Mouse (Mus musculus) midbrain, embryonic 14.5 days (tissue): ENCODE measurements around the gene Smim20. TPM values are rescaled to one million over a fixed set of nuclear protein-coding genes. Genes with fewer than 3 reads are reported as not detected.

Source experiments
- ATAC-seq: fragments of 200-750 bp; cut with Nextera tagmentation; 2 replicates; pipeline ENCODE4 v1.8.0; 2017; ENCODE audit warnings: moderate number of reproducible peaks, moderate library complexity; ENCODE audit not compliant: low FRiP score, low TSS enrichment
- DNase-seq: peaks from one replicate; pipeline ENCODE4 v3.0.0-alpha.2; 2015
- H3K27ac ChIP-seq: fragments of 300-500 bp; sonication (generic); replicated peaks from 2 replicates; pipeline ENCODE4 v1.5.1; 2014; ENCODE audit warnings: mild to moderate bottlenecking, low read depth, low read length, moderate library complexity
- H3K27me3 ChIP-seq: fragments of 300-500 bp; sonication (generic); 2 replicates; pipeline ENCODE4 v1.6.1; 2014; ENCODE audit warnings: low read length, control low read depth, mixed read lengths; ENCODE audit not compliant: control insufficient read depth, insufficient read depth
- H3K36me3 ChIP-seq: fragments of 300-500 bp; sonication (generic); 2 replicates; pipeline ENCODE4 v1.6.1; 2014; ENCODE audit warnings: low read length, control low read depth; ENCODE audit not compliant: control insufficient read depth, insufficient read depth
- H3K4me1 ChIP-seq: fragments of 300-500 bp; sonication (generic); 2 replicates; pipeline ENCODE4 v1.6.1; 2014; ENCODE audit warnings: mild to moderate bottlenecking, antibody characterized with exemption, low read length, control low read depth; ENCODE audit not compliant: control insufficient read depth, insufficient read depth
- H3K4me2 ChIP-seq: fragments of 300-500 bp; sonication (generic); 2 replicates; pipeline ENCODE4 v1.6.1; 2014; ENCODE audit warnings: mild to moderate bottlenecking, low read length, moderate library complexity
- H3K4me3 ChIP-seq: fragments of 300-500 bp; sonication (generic); replicated peaks from 2 replicates; pipeline ENCODE4 v1.5.1; 2014; ENCODE audit warnings: low read depth, low read length
- H3K9ac ChIP-seq: fragments of 300-500 bp; sonication (generic); replicated peaks from 2 replicates; pipeline ENCODE4 v1.6.1; 2014; ENCODE audit warnings: mild to moderate bottlenecking, low read length, moderate library complexity
- H3K9me3 ChIP-seq: fragments of 300-500 bp; sonication (generic); 2 replicates; pipeline ENCODE4 v1.6.1; 2016; ENCODE audit warnings: low read length, control low read depth, mixed read lengths; ENCODE audit not compliant: control insufficient read depth
- WGBS: fragments of 180-500 bp; shearing (Covaris S2); extraction: QIAGEN DNeasy Blood & Tissue Kit; methylation state at CpG from one replicate; pipeline ENCODE4 v1.1.7; 2014; 5-methylcytosine and 5-hydroxymethylcytosine counted together
- polyA plus RNA-seq: library from polyadenylated mRNA; unstranded; fragments of >200 nt; fragmentation: Nextera tagmentation; extraction: Ambion mirVana; gene quantifications from 2 replicates; pipeline ENCODE4 v1.2.1, GENCODE M21; 2014

The Smim20 gene
- 91.5 and 93.7 TPM in 2 replicates for polyA plus RNA-seq

DNA sequence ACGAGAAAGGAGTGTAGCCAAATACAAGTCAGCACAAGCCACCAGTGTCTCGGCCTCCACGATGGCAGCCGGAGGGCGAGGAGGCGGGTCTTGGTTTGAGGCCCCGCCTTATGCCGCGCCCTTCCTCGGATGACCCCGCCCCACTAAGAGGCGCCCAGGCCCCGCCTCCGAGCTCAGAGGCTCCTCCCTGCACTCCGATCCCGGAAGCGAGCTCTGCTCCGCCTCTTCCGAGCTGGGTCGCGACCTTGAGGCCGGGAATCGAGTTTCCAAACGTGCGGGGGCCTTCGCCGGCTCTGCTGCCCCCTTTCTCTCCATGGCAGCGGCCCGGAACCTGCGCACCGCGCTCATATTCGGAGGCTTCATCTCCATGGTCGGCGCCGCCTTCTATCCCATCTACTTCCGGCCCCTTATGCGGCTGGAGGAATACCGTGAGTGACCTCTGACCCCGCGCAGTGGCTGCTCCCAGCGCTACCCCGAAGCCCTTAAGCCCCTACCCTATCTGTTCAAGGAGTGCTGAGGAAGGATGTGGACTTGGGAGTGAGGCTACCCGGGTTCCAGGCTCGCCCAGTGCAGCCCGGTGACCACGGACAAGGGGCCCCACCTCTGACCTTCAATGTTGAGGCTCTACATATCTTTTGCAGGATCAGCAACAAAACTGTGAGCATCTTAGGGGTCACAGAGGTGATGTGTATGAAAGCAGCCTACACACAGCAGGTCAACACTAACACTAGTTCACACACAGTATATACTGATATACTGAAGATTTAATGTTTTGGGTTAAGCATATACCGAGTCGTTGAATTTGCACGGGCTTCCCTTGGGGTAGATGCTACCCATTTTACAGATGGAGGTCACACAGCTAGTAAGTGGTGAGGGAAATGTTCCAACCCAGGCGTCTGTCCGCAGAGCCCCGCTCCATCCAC lies at the start of gene Smim20:
Gene Smim20, plus strand, starts transcription at position 153 of the 923 bp plus-strand sequence.
- ATAC-seq = peak; percentile 93
- H3K9me3 ChIP-seq = no peaks in the 10 kb centered on the region
- WGBS = 13% methylated on average over 49 of the region's 53 CpGs
- H3K27me3 ChIP-seq = no peaks in the 10 kb centered on the region
- peak within 1 kb of the TSS; percentile 67 for H3K27ac ChIP-seq
- H3K36me3 ChIP-seq = no peaks in the 10 kb centered on the region
- peak within 1 kb of the TSS; percentile 56 for H3K4me3 ChIP-seq
- H3K4me1 ChIP-seq = peaks cover 6% of the 10 kb centered on the region; the same call in 1 of the 2 replicates
- peak within 1 kb of the TSS; percentile 60 for H3K9ac ChIP-seq
- DNase-seq = peak; percentile 90
- H3K4me2 ChIP-seq = peak within 1 kb of the TSS; percentile 80

DNA sequence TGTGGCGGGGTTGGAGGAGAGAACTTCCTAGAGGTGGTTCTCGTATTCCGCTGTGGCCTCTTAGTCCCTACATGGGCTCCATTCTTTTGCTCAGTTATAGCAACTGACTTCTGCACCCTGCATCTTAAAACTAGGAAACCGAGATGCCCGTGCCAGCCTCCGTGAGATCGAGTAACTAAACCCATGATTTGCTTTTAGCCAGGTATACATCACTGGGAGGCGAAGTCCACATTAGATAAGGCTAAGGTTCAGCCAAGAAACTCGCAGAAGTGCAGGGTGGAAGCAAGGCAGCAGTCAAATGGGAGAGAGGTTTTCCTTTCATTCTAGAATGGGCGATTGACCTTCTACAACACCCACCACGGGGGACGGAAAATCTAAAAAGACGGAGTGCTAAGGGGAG lies 41.4 kb upstream of the Smim20 start:
- no peaks in the 10 kb centered on the region for H3K9me3 ChIP-seq
- 92% methylated on average over 13 of the region's 13 CpGs for WGBS
- no peak overlapping the region for H3K4me3 ChIP-seq
- no peak overlapping the region for H3K4me2 ChIP-seq
- no peak for DNase-seq
- no peak overlapping the region for H3K27ac ChIP-seq
- H3K36me3 ChIP-seq = no peaks in the 10 kb centered on the region
- no peak overlapping the region for H3K9ac ChIP-seq
- H3K27me3 ChIP-seq = no peaks in the 10 kb centered on the region
- H3K4me1 ChIP-seq = no peaks in the 10 kb centered on the region
- no peak for ATAC-seq

DNA sequence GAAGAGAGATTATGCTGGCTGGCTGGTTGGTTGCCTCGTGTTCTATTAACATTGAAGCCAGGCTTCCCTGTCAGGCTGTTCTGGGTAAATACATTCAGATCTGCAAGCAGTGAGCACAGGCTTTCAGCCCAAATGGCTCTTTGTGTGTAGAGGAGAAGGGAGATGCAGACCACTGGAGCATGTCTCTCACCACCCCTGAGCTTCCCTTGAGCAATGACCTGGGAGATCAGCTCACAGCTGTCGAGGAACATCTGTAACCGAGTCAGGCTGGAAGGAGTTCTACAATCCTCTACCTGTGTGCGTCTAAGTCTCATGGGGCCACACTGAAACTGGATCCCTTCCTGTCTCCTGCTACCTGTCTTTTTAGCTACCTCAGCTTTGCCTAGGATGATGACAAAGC lies 36.3 kb upstream of the Smim20 start:
- no peak for ATAC-seq

DNA sequence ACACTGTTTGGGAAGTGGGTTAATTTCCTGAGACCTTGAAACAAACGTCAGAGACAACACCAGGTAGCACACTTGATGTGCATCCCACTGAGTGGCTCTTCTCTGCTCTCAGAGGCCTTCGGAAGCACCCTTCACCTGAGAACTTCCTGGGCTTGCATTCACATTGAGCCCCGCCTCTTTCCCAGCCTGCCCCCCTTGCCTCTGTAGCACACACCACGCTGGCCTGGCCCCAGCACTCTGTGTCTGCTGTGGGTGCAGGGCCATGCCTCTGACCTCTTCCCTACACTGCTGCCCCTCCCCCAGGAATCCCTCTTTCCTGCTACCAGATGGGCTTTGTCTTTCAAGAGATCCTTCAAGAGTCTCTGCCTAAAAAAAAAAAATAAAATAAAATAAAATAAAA lies 31.3 kb upstream of the Smim20 start:
- H3K27me3 ChIP-seq = no peaks in the 10 kb centered on the region
- H3K4me1 ChIP-seq = peaks cover 7% of the 10 kb centered on the region; the same call in 1 of the 2 replicates
- H3K27ac ChIP-seq = no peak overlapping the region
- no peaks in the 10 kb centered on the region for H3K36me3 ChIP-seq
- no peak overlapping the region for H3K4me2 ChIP-seq
- no peak for DNase-seq
- 21% methylated on average over 4 of the region's 4 CpGs for WGBS
- ATAC-seq = no peak
- no peaks in the 10 kb centered on the region for H3K9me3 ChIP-seq
- no peak overlapping the region for H3K9ac ChIP-seq
- no peak overlapping the region for H3K4me3 ChIP-seq

More for the DNA sequence above, 36.3 kb upstream of the Smim20 start:
- 34% methylated on average over 4 of the region's 4 CpGs for WGBS
- no peak overlapping the region for H3K9ac ChIP-seq
- no peak overlapping the region for H3K4me3 ChIP-seq
- H3K4me2 ChIP-seq = no peak overlapping the region
- DNase-seq = no peak
- no peaks in the 10 kb centered on the region for H3K4me1 ChIP-seq
- H3K27me3 ChIP-seq = no peaks in the 10 kb centered on the region
- H3K9me3 ChIP-seq = no peaks in the 10 kb centered on the region
- no peak overlapping the region for H3K27ac ChIP-seq
- no peaks in the 10 kb centered on the region for H3K36me3 ChIP-seq

DNA sequence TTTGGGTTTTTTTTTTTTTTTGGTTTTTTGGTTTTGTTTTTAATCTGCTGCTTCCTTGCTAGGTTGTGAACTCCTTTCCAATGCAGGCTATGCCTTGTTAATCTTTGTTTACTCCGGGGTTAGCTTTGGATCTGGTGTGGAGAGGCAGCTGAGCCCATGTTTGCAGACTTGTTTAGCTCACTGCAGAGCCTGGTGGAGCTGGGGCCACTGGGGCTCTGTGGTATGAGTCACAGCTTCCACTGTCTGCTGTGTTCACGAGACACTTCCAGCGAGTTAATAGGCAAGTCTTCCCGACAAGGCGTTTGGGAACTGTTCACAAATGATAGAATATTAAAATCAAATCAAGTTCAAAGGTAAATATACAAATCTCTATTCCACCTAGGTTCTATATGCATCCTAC lies 30.7 kb upstream of the Smim20 start:
- no peaks in the 10 kb centered on the region for H3K36me3 ChIP-seq
- no peaks in the 10 kb centered on the region for H3K9me3 ChIP-seq
- no peak overlapping the region for H3K9ac ChIP-seq
- peaks cover 7% of the 10 kb centered on the region; the same call in 1 of the 2 replicates for H3K4me1 ChIP-seq
- WGBS = 54% methylated on average over 5 of the region's 5 CpGs
- DNase-seq = no peak
- no peak for ATAC-seq
- no peak overlapping the region for H3K27ac ChIP-seq
- H3K4me2 ChIP-seq = no peak overlapping the region
- H3K4me3 ChIP-seq = no peak overlapping the region
- no peaks in the 10 kb centered on the region for H3K27me3 ChIP-seq

DNA sequence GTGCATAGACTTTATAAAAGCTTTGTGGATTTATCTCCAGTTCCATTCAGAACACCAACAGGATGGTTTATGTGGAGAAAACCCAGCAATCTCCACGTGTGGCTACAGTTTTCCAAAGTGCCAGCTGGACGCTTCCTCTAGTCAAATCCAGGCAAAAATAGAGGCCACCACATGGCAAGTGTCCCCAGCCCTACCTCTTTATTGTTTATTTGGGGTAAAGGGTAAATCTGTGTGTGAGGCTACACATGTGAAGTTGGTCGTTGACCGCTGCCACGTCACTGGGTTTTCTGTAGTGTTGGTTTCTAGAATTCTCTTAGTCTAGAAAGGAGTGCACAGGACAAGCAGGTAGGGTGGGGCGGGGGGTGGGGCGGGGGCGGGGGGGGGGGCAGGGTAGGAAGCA lies 30.1 kb upstream of the Smim20 start:
- no peaks in the 10 kb centered on the region for H3K36me3 ChIP-seq
- DNase-seq (no peak), ATAC-seq (no peak)
- no peaks in the 10 kb centered on the region for H3K9me3 ChIP-seq
- WGBS = 82% methylated on average over 7 of the region's 8 CpGs
- H3K4me1 ChIP-seq = peaks cover 7% of the 10 kb centered on the region; the same call in 1 of the 2 replicates
- no peak overlapping the region for H3K27ac ChIP-seq
- no peak overlapping the region for H3K4me3 ChIP-seq
- H3K4me2 ChIP-seq = no peak overlapping the region
- no peak overlapping the region for H3K9ac ChIP-seq
- H3K27me3 ChIP-seq = no peaks in the 10 kb centered on the region

DNA sequence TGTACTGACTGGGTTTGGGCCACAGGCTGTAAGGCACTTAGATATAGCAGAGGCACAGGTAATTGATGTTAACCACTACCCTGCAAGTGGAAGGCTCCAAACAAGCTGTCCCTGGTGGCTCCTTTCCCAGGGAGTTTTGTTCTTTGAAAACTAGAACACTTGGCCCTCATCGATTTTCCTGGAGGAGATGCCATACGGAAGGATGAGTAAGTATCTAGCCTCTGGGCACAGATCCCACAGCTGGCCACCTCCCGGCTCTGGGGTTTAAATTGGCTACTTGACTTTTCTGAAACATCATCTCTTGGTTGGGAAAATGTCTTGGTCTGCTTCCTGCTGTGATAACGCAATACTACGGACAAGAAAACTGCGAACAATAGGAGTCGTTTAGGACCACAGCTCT lies 28.1 kb upstream of the Smim20 start:
- ATAC-seq (no peak), DNase-seq (no peak)
- Histone ChIP-seq H3K27me3 (no peaks in the 10 kb centered on the region), H3K9me3 (no peaks in the 10 kb centered on the region), H3K4me1 (peaks cover 7% of the 10 kb centered on the region; the same call in 1 of the 2 replicates), H3K4me2 (no peak overlapping the region), H3K9ac (no peak overlapping the region), H3K4me3 (no peak overlapping the region), H3K36me3 (no peaks in the 10 kb centered on the region), H3K27ac (no peak overlapping the region)
- 81% methylated on average over 7 of the region's 7 CpGs for WGBS

DNA sequence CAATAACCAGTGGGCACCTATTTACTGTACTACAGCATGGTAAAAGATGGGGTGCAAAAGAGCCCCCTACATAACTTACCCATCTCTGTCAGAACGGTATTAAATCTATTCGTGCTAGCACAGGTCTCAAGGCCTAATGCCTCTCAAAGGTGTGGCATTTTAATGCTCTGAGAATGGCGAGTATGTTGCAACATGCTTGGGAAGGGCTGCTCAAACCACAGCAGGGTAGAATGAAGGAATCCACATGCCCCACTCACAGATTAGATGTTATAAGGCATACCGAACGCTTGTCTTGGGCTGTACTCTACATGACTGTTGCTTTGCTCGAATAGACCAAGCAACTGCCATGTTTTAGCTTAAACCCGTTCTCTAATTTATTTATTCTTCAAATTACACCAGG lies 27.7 kb upstream of the Smim20 start:
- no peak for ATAC-seq
- Histone ChIP-seq H3K4me2 (no peak overlapping the region), H3K4me3 (no peak overlapping the region), H3K36me3 (no peaks in the 10 kb centered on the region), H3K4me1 (peaks cover 7% of the 10 kb centered on the region; the same call in 1 of the 2 replicates), H3K27ac (no peak overlapping the region), H3K9me3 (no peaks in the 10 kb centered on the region), H3K27me3 (no peaks in the 10 kb centered on the region), H3K9ac (no peak overlapping the region)
- DNase-seq = no peak
- WGBS = 96% methylated on average over 7 of the region's 7 CpGs
